Mouse (Mus musculus): ENCODE measurements around the gene Trim62.

DNA sequence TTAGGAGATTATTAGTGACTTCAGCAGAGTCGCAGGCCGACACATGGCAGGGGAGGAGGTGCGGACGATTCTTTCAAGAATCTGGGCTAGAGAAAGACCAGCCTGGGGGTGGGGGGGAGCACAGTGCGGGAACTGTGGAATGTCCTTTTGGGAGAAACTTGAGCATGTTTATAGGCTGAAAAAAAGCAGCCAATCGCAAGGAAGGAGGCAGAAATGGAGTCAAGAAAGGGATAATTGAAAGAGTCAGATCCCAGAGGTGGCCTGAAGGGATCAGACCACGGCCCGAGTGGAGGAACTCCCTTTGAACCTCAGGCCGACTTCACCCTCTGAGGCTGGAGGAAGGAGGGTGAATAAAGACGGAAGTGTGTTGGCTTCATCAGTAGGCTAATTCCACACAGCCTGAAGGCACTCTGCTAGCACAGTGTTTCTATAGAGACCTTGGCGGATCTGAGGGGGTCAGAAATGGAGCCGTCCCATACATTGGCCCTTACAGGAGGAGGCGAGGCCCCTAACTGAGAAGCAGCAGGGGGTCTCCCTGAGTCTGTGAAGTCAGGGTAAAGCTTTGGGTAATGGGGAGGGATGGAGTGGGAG is 4.4 kb upstream of the Trim62 start:
- no peak for TF ChIP-seq POLR2A (IDR thresholded peaks at IDR 0.05; ENCODE audit: extremely low read depth, insufficient read depth, low read length)
- no peak for TF ChIP-seq CTCF (IDR thresholded peaks at IDR 0.05; ENCODE audit: extremely low read depth, insufficient read depth, low read length)
